Mouse (Mus musculus): ENCODE measurements at regions not wholly inside any gene's neighbourhood (a gene's known extent, or its start where the extent isn't known, plus 50 kb on each side); places are given as distances from the start of the nearest gene placed in this dataset.

DNA sequence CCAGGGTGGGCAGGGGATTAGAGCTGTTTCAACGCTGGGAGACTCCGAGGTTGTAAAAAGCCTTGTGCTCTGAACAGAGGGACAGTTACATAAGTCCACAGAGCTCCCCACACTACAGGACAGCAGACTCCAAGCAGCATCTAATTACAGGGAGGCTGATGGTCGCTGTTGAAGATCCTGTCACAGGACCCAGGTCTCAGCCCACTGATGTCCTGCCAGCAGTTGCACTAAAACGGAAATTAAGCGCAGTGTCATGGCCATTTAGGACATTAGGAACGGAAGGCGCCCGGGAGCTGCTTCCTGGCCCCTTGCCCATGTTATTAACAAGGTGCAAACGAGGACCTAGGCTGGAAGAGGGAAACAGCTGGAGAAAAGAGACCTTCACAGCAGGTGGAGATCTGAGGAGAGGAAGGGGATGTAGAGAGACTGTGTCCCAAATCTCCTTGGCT is 107.8 kb upstream of the Cadm1 start:
- no peak for TF ChIP-seq CTCF (IDR thresholded peaks at IDR 0.05; ENCODE audit: control insufficient read depth, insufficient read depth, insufficient read length)
- no peak for TF ChIP-seq MYOG (IDR thresholded peaks at IDR 0.05; ENCODE audit: control insufficient read depth, extremely low read depth, insufficient read length)
- TF ChIP-seq CEBPB (IDR thresholded peaks at IDR 0.05; ENCODE audit: low read depth) = no peak
- TF ChIP-seq USF1 (IDR thresholded peaks at IDR 0.05; ENCODE audit: low read depth) = no peak
- TF ChIP-seq MYOD1 (IDR thresholded peaks at IDR 0.05; ENCODE audit: control insufficient read depth, insufficient read length, low read depth) = no peak
- no peak for TF ChIP-seq MAX (IDR thresholded peaks at IDR 0.05)
